Mouse (Mus musculus) small intestine, adult 2 months (tissue): ENCODE results near the gene Tsnax.

Experiments
- CTCF ChIP-seq: fragments of 200-500 bp; IDR thresholded peaks from 2 replicates; pipeline ENCODE4 v1.5.1; 2012; ENCODE audit warnings: low read depth, mild to moderate bottlenecking, control low read depth, inconsistent platforms, low read length, moderate library complexity, mixed read lengths; ENCODE audit not compliant: insufficient replicate concordance, insufficient read length; ENCODE audit errors: extremely low read depth
- POLR2A ChIP-seq: fragments of 200-500 bp; IDR thresholded peaks from 2 replicates; pipeline ENCODE4 v1.6.1; 2012; ENCODE audit warnings: low read depth, mild to moderate bottlenecking, control low read depth, inconsistent platforms, low read length, moderate library complexity

DNA sequence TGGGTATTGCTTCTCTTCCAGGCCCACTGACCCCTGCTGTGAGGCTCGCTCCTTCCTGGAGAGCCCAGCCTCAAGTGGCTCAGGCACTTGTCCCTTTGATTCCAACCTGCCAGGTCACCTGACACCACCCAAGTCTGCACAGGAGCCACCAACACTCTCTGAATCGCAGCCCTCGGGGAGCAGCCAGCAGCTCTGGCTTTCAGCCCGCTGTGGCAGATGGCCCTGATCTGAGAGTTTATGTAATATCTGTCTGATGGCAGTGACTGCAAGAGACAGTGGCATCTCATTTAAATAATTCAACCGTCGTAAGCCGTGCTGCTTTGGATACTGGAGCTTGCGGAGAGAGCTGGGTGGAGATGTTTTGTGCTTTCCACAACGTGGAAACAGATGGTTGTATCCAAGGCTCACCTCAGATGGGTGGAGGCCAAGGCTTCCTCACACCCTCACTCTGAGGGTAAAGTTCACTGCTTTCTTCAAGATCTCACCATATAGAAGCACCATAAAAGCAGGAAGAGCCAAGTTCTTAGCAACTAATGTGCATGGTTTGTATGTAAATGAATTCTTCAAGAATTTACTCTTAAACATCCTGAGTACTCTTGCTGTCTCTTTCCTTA lies 66.1 kb downstream of the Tsnax start:
- TF ChIP-seq CTCF, result no peak
- no peak for TF ChIP-seq POLR2A
